Comparison of ENCODE assay signal across 9 mouse cellular contexts in genomic region chr8:45780585-45780984, GRCm38 (mm10).
A peak's percentile ranks its signal among the peaks of the same experiment; 100 is the strongest.
DNase-seq lines count a peak whose midpoint lies in the region; ATAC-seq and TF ChIP-seq lines count a peak whose summit lies in the region.
"Had no signal": no experiment of that assay in that cellular context is flagged by ENCODE, and none has a peak within 500 bp of the region (broad histone marks: within the 10 kb centered on the region; RNA-seq: fewer than 3 reads in every experiment).

No protein-coding gene starts in this region.

- H3K9ac ChIP-seq in liver, embryonic 14.5 days (replicated peaks), result no peak overlapping the region
- no peak overlapping the region for H3K9ac ChIP-seq in liver, embryonic 11.5 days (ENCODE audit: low read depth, low read length)
- H3K9ac ChIP-seq: limb, embryonic 15.5 days had no signal

- no peak overlapping the region for H3K4me3 ChIP-seq in liver, embryonic 14.5 days (ENCODE audit: insufficient read depth in 1 of 2, low read depth in 2 of 2, low read length in 2 of 2)
- H3K4me3 ChIP-seq in liver, embryonic 11.5 days (ENCODE audit: low read depth, low read length), result no peak overlapping the region
- H3K4me3 ChIP-seq: limb, embryonic 15.5 days had no signal

- no peak for ATAC-seq in liver, embryonic 14.5 days (ENCODE audit: insufficient read depth)
- no peak for ATAC-seq in liver, embryonic 11.5 days (replicated peaks; ENCODE audit: low FRiP score)

- H3K4me1 ChIP-seq in liver, embryonic 14.5 days (replicated peaks; ENCODE audit: control insufficient read depth in 2 of 2, insufficient read depth in 2 of 2, low read length in 1 of 2), result no peaks in the 10 kb centered on the region; a peak in 1 of 4 replicates
- H3K4me1 ChIP-seq in liver, embryonic 11.5 days (replicated peaks; ENCODE audit: control insufficient read depth, insufficient read depth, low read length), result no peaks in the 10 kb centered on the region
- H3K4me1 ChIP-seq: limb, embryonic 15.5 days had no signal

- H3K9me3 ChIP-seq in liver, embryonic 14.5 days (ENCODE audit: control insufficient read depth, low read length), result no peaks in the 10 kb centered on the region
- H3K9me3 ChIP-seq in liver, embryonic 11.5 days (ENCODE audit: control insufficient read depth, low read length), result no peaks in the 10 kb centered on the region
- H3K9me3 ChIP-seq: limb, embryonic 15.5 days had no signal

- TF ChIP-seq EP300 in liver, embryonic 14.5 days (IDR thresholded peaks at IDR 0.05; ENCODE audit: low read depth), result no peak

- intact Hi-C loops in gastrocnemius, postnatal 14 days (cut with DNase I; ENCODE audit: low total_unique reads), result loop anchor here (2.0 to 5.0 kb wide), 2 partner anchors 326 to 343 kb away; no protein-coding TSS in a partner anchor

- H3K27me3 ChIP-seq in liver, embryonic 14.5 days (ENCODE audit: control insufficient read depth, insufficient read depth, low read length), result no peaks in the 10 kb centered on the region
- H3K27me3 ChIP-seq in liver, embryonic 11.5 days (replicated peaks; ENCODE audit: control insufficient read depth, insufficient read depth, low read length), result no peaks in the 10 kb centered on the region
- H3K27me3 ChIP-seq: limb, embryonic 15.5 days had no signal

- no peak overlapping the region for H3K27ac ChIP-seq in liver, embryonic 14.5 days
- no peak overlapping the region for H3K27ac ChIP-seq in liver, embryonic 11.5 days (ENCODE audit: low read depth, low read length)
- H3K27ac ChIP-seq: limb, embryonic 15.5 days had no signal

- peak; percentile 45 for DNase-seq in gastrocnemius, adult 18-20 months (ENCODE audit: low spot score)
- DNase-seq in gastrocnemius, postnatal 10 days, result no peak
- DNase-seq in liver, embryonic 14.5 days (ENCODE audit: low read depth in 3 of 3, low spot score in 3 of 3), result no peak
- no peak for DNase-seq in liver, embryonic 11.5 days (ENCODE audit: low spot score)
- DNase-seq in NIH3T3 (ENCODE audit: low read depth), result peak; percentile 67
- DNase-seq in lung, postnatal 36 days, result peak; percentile 85
- DNase-seq in gastrocnemius, postnatal 14 days, result no peak
- DNase-seq in adrenal gland, adult 2 months, result no peak

- TF ChIP-seq CTCF in liver, embryonic 14.5 days (IDR thresholded peaks at IDR 0.05; ENCODE audit: low read depth), result peak; percentile 19; the same call in 1 of the 2 replicates

- H3K36me3 ChIP-seq in liver, embryonic 14.5 days (replicated peaks; ENCODE audit: control insufficient read depth, insufficient read depth, low read depth), result no peaks in the 10 kb centered on the region
- no peaks in the 10 kb centered on the region for H3K36me3 ChIP-seq in liver, embryonic 11.5 days (ENCODE audit: control insufficient read depth, insufficient read depth, low read length)
- H3K36me3 ChIP-seq: limb, embryonic 15.5 days had no signal

- no peak overlapping the region for H3K4me2 ChIP-seq in liver, embryonic 14.5 days (ENCODE audit: low read depth)
- no peak overlapping the region for H3K4me2 ChIP-seq in liver, embryonic 11.5 days
- H3K4me2 ChIP-seq: limb, embryonic 15.5 days had no signal

- 35% methylated on average over 4 of the region's 4 CpGs for WGBS in liver, embryonic 14.5 days (ENCODE audit: insufficient replicate concordance)
- 40% methylated on average over 4 of the region's 4 CpGs for WGBS in liver, embryonic 11.5 days

Comparison
In these comparisons a context has a peak if more than half of its experiments do, and no peak if none do; other contexts are left out.
1. DNase-seq: peak in gastrocnemius, adult 18-20 months (single experiment), NIH3T3 (single experiment) and lung, postnatal 36 days (single experiment); none in gastrocnemius, postnatal 10 days (single experiment), liver, embryonic 14.5 days (0 of 3), liver, embryonic 11.5 days (single experiment), gastrocnemius, postnatal 14 days (single experiment) and adrenal gland, adult 2 months (single experiment).